Mouse (Mus musculus) kidney, postnatal 4 days (tissue): ENCODE data around the gene Srsf2.
"Not testable (repeated sequence)": the region's sequence is repeated elsewhere in the genome, so short reads cannot be mapped to it uniquely, and the experiment has no call there.

Experiments used
- DNase-seq, 2 experiments: peaks; one replicate each; pipeline ENCODE4 v3.0.0; 2021; ENCODE audit warnings: mixed read lengths in 2 of 2

The Srsf2 gene

GRCm38 (mm10) chr11:116826550-116827504 is 26.1 kb downstream of the Srsf2 start:
- no peak for DNase-seq

GRCm38 (mm10) chr11:116825230-116825629 is 27.7 kb downstream of the Srsf2 start:
- DNase-seq: peak in 1 of 2 experiments; percentile 42

- not testable (repeated sequence) for DNase-seq
Measured at GRCm38 (mm10) chr11:116823885-116824284, 29.0 kb downstream of the Srsf2 start.

- no peak for DNase-seq
Measured at GRCm38 (mm10) chr11:116823255-116823654, 29.6 kb downstream of the Srsf2 start.

- DNase-seq: no peak
Measured at GRCm38 (mm10) chr11:116822626-116823025, 30.3 kb downstream of the Srsf2 start.

GRCm38 (mm10) chr11:116822215-116822614 is 30.7 kb downstream of the Srsf2 start:
- DNase-seq: no peak

- no peak for DNase-seq
Measured at GRCm38 (mm10) chr11:116821057-116821940, 31.6 kb downstream of the Srsf2 start.

- DNase-seq: no peak
Measured at GRCm38 (mm10) chr11:116819932-116820593, 32.8 kb downstream of the Srsf2 start.

- peak in 1 of 2 experiments; percentile 61 for DNase-seq
Measured at GRCm38 (mm10) chr11:116818722-116819121, 34.2 kb downstream of the Srsf2 start.

GRCm38 (mm10) chr11:116817567-116817966 is 35.3 kb downstream of the Srsf2 start:
- DNase-seq: no peak

- DNase-seq: peak in 1 of 2 experiments; percentile 52
Measured at GRCm38 (mm10) chr11:116816769-116817168, 36.1 kb downstream of the Srsf2 start.

- peak in 1 of 2 experiments; percentile 55 for DNase-seq
Measured at GRCm38 (mm10) chr11:116814884-116815415, 37.9 kb downstream of the Srsf2 start.

- peak; percentile 83 to 88 for DNase-seq
Measured at GRCm38 (mm10) chr11:116814076-116814883, 38.6 kb downstream of the Srsf2 start.

GRCm38 (mm10) chr11:116813610-116814009 is 39.3 kb downstream of the Srsf2 start:
- DNase-seq: no peak

GRCm38 (mm10) chr11:116812793-116813529 is 39.9 kb downstream of the Srsf2 start:
- DNase-seq: peak; percentile 73 to 81

- peak; percentile 78 to 86 for DNase-seq
Measured at GRCm38 (mm10) chr11:116810983-116811901, 41.7 kb downstream of the Srsf2 start.

- DNase-seq: no peak
Measured at GRCm38 (mm10) chr11:116810528-116810927, 42.4 kb downstream of the Srsf2 start.

GRCm38 (mm10) chr11:116809520-116809919 is 43.4 kb downstream of the Srsf2 start:
- no peak for DNase-seq

- DNase-seq: no peak
Measured at GRCm38 (mm10) chr11:116808811-116809395, 44.0 kb downstream of the Srsf2 start.
